Mouse (Mus musculus) ovary, postnatal 14 days (tissue): ENCODE results near the gene Pbx4.

Experiments
- DNase-seq: peaks from one replicate; pipeline ENCODE4 v3.0.0; 2022; ENCODE audit warnings: low spot score

Gene Pbx4

GRCm38 (mm10) chr8:69900895-69901451 lies 68.7 kb downstream of the Pbx4 start:
- DNase-seq = no peak

GRCm38 (mm10) chr8:69901484-69902162 lies 69.3 kb downstream of the Pbx4 start:
- peak; percentile 98 for DNase-seq

GRCm38 (mm10) chr8:69902163-69903062 lies 70.1 kb downstream of the Pbx4 start, which contains the start of the genes Tssk6, Ndufa13 and Yjefn3:
Tssk6 (plus strand) TSS chr8:69902184.
Ndufa13 (minus strand) TSS chr8:69902558.
Yjefn3 (minus strand) TSS chr8:69902712.
- peak; percentile 39 for DNase-seq

- peak; percentile 97 for DNase-seq
Observed at GRCm38 (mm10) chr8:69903063-69903542, 70.8 kb downstream of the Pbx4 start.

GRCm38 (mm10) chr8:69904096-69904495 lies 71.8 kb downstream of the Pbx4 start:
- DNase-seq = no peak

- DNase-seq = no peak
Observed at GRCm38 (mm10) chr8:69906260-69906659, 74.0 kb downstream of the Pbx4 start.

GRCm38 (mm10) chr8:69907106-69907505 lies 74.8 kb downstream of the Pbx4 start:
- DNase-seq = no peak

- DNase-seq = no peak
Observed at GRCm38 (mm10) chr8:69911917-69912316, 79.6 kb downstream of the Pbx4 start.

- DNase-seq = no peak
Observed at GRCm38 (mm10) chr8:69912478-69913074, 80.3 kb downstream of the Pbx4 start.

GRCm38 (mm10) chr8:69914526-69914925 lies 82.2 kb downstream of the Pbx4 start:
- no peak for DNase-seq

- DNase-seq = no peak
Observed at GRCm38 (mm10) chr8:69915748-69916147, 83.5 kb downstream of the Pbx4 start.

GRCm38 (mm10) chr8:69918506-69918905 lies 86.2 kb downstream of the Pbx4 start:
- DNase-seq = no peak

- DNase-seq = peak; percentile 73
Observed at GRCm38 (mm10) chr8:69919010-69919409, 86.7 kb downstream of the Pbx4 start.

GRCm38 (mm10) chr8:69919876-69920662 lies 87.8 kb downstream of the Pbx4 start:
- DNase-seq = no peak

GRCm38 (mm10) chr8:69921141-69921540 lies 88.8 kb downstream of the Pbx4 start:
- DNase-seq = no peak
